13 mouse cellular contexts compared by ENCODE assay signal in the genomic region with DNA sequence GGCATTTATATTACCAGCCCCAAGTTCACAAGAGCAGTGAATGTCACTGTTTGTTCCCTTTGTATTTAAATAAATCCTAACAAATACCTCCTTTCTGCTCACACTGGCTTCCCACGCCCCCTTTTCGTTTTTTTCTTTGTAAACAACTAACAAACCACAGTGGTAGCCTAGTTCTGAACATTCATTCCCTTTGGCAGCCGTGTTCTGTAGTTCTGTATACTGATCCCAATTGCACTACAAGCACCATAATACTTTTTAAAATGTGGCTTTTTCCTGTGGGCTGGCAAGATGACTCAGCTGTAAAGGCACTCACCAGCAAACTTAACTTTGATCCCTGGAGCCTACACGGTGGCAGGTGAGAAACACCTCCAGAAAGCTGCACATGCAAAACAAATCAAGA.
"Had no signal": no experiment of that assay in that cellular context is flagged by ENCODE, and none has a peak within 500 bp of the region (broad histone marks: within the 10 kb centered on the region; RNA-seq: fewer than 3 reads in every experiment).

No protein-coding gene starts in this region.

- H3K27me3 ChIP-seq: limb, embryonic 15.5 days; liver, embryonic 12.5 days; neural tube, embryonic 15.5 days had no signal

- H3K9ac ChIP-seq: limb, embryonic 15.5 days; liver, embryonic 12.5 days; lung, embryonic 14.5 days; neural tube, embryonic 15.5 days had no signal

- H3K9me3 ChIP-seq: limb, embryonic 15.5 days; liver, embryonic 12.5 days; midbrain, embryonic 10.5 days; neural tube, embryonic 15.5 days had no signal

- H3K4me1 ChIP-seq: limb, embryonic 15.5 days; liver, embryonic 12.5 days; neural tube, embryonic 15.5 days had no signal

- H3K27ac ChIP-seq: kidney, postnatal 0 days; left cerebral cortex, adult 2 months; limb, embryonic 15.5 days; liver, embryonic 12.5 days; midbrain, embryonic 10.5 days; neural tube, embryonic 15.5 days had no signal

- ATAC-seq: liver, embryonic 12.5 days had no signal

- DNase-seq: kidney, adult 2 months; kidney, postnatal 36 days; lung, embryonic 14.5 days; lung, postnatal 10 days; lung, postnatal 4 days; thymus, postnatal 14 days had no signal

- H3K4me3 ChIP-seq: left cerebral cortex, adult 2 months; limb, embryonic 15.5 days; liver, embryonic 12.5 days; midbrain, embryonic 10.5 days; myocyte; neural tube, embryonic 15.5 days had no signal

- H3K36me3 ChIP-seq: limb, embryonic 15.5 days; liver, embryonic 12.5 days; midbrain, embryonic 10.5 days; neural tube, embryonic 15.5 days had no signal

- H3K4me2 ChIP-seq: limb, embryonic 15.5 days; liver, embryonic 12.5 days; lung, embryonic 14.5 days; neural tube, embryonic 15.5 days had no signal
